Mouse (Mus musculus) embryonic facial prominence, embryonic 10.5 days (tissue): ENCODE measurements around the gene Medag. TPM values are rescaled to one million over a fixed set of nuclear protein-coding genes. Genes with fewer than 3 reads are reported as not detected.

ENCODE experiments used
- DNase-seq: peaks from one replicate; pipeline ENCODE4 v3.0.0-alpha.2; 2017; ENCODE audit warnings: low spot score
- H3K27ac ChIP-seq: fragments of 300-500 bp; sonication (generic); replicated peaks from 2 replicates; pipeline ENCODE4 v1.5.1; 2016; ENCODE audit warnings: mild to moderate bottlenecking
- H3K27me3 ChIP-seq: fragments of 300-500 bp; sonication (generic); replicated peaks from 2 replicates; pipeline ENCODE4 v1.6.1; 2016; ENCODE audit warnings: low read depth, mild to moderate bottlenecking; ENCODE audit not compliant: poor library complexity, severe bottlenecking
- H3K36me3 ChIP-seq: fragments of 300-500 bp; sonication (generic); replicated peaks from 2 replicates; pipeline ENCODE4 v1.6.1; 2016; ENCODE audit warnings: mild to moderate bottlenecking, moderate library complexity
- H3K4me1 ChIP-seq: fragments of 300-500 bp; sonication (generic); 2 replicates; pipeline ENCODE4 v1.6.1; 2016
- H3K4me3 ChIP-seq: fragments of 300-500 bp; sonication (generic); 2 replicates; pipeline ENCODE4 v1.5.1; 2016; ENCODE audit warnings: mild to moderate bottlenecking, moderate library complexity
- H3K9me3 ChIP-seq: fragments of 300-500 bp; sonication (generic); 2 replicates; pipeline ENCODE4 v1.6.1; 2016; ENCODE audit warnings: mild to moderate bottlenecking
- WGBS: fragments of 180-500 bp; shearing (Covaris S2); methylation state at CpG from one replicate; pipeline ENCODE4 v1.1.7; 2016; 5-methylcytosine and 5-hydroxymethylcytosine counted together
- polyA plus RNA-seq: library from polyadenylated mRNA; unstranded; fragments of >200 nt; fragmentation: Nextera tagmentation; extraction: Ambion mirVana; gene quantifications from 2 replicates; pipeline ENCODE4 v1.2.1, GENCODE M21; 2016

The Medag gene
- polyA plus RNA-seq, 1 experiment from 2014 or later: 0.17 TPM

DNA sequence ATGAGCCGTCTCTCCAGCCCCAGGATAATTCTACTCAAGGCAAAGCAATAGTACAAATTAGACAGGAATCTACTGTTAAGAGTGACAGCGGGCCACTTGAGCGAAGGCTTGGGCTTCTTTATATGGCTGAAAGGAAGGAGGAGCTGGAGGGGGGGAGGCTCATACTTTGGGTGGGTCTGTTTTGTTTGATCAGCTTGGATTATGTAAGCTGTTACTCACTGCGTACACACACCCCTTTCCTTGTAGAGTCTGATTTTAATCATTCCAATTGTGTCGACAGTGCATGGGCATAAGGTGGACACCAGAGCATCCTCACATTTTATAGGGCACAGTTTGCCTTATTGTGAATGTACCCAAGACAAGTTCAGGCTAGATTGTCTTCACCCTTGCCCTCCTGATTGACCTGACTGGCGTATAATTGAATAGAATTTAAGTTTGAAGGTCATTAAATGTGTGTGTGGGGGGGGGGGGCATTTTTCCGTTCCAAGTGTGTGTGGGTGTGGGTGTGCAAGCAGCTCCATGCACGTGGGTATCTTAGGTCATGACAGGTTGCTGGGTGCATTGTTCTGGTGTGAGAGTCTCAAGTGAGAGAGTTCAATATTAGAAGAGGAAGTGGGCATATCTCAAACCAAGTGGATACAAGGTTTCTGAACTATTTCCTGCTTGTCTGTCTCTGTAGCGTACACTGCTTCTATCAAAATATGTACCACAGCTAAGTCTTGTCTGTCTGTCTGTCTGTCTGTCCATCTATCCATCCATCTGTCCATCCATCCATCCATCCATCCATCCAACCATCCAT, 3.0 kb downstream of the Medag start:
- no peak overlapping the region for H3K27ac ChIP-seq
- peaks cover 49% of the 10 kb centered on the region for H3K27me3 ChIP-seq
- no peak overlapping the region for H3K4me3 ChIP-seq
- peaks cover 14% of the 10 kb centered on the region for H3K4me1 ChIP-seq
- H3K9me3 ChIP-seq: 0 out of 2 replicates have a peak, but pooled peaks cover 2% of the 10 kb centered on the region
- WGBS: 80% methylated on average over 9 of the region's 9 CpGs
- no peaks in the 10 kb centered on the region for H3K36me3 ChIP-seq
- DNase-seq: no peak

DNA sequence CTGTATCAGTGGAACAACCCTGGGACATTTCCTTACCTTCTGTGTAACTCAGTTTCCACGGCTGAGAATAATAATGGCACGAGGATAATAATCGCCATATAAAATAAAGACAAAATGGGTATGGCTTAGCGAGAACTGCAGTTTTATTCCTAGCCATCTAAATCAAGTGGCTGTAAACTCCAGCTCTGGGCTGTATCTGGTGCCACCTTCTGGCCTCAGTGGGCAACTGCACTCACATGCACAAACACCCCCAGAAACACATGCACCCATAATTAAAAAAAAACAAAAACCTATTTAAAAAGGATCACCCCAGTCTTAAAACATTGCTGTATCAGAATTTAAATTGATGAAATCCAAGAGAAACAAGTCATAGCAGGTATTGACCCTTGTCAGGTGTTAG, 5.8 kb downstream of the Medag start:
- Histone ChIP-seq H3K27ac (no peak overlapping the region), H3K27me3 (peaks cover 21% of the 10 kb centered on the region), H3K4me3 (no peak overlapping the region), H3K4me1 (no peaks in the 10 kb centered on the region; the same call in 1 of the 2 replicates), H3K9me3 (0 out of 2 replicates have a peak, but pooled peaks cover 2% of the 10 kb centered on the region), H3K36me3 (no peaks in the 10 kb centered on the region)
- DNase-seq: no peak
- WGBS: 95% methylated on average over 4 of the region's 4 CpGs

DNA sequence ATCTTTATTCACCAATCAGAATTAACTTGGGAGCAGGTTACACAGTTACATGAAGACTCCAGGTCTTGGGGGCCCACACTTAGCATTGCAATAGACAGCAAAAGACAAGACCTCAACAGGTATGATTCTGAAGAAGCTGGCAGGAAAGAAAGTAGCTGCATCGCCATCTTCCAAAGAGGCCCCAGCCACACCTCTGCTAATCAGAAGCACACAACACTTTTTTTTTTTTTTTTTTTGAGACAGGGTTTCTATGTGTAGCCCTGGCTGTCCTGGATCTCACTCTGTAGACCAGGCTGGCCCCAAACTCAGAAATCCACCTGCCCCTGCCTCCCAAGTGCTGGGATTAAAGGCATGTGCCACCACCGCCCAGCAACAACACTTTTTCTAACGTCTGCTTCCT, 15.0 kb downstream of the Medag start:
- Histone ChIP-seq H3K4me3 (no peak overlapping the region), H3K36me3 (no peaks in the 10 kb centered on the region), H3K4me1 (peaks cover 20% of the 10 kb centered on the region), H3K27ac (no peak overlapping the region), H3K27me3 (no peaks in the 10 kb centered on the region), H3K9me3 (no peaks in the 10 kb centered on the region)
- WGBS: 92% methylated on average over 3 of the region's 3 CpGs
- DNase-seq: no peak

DNA sequence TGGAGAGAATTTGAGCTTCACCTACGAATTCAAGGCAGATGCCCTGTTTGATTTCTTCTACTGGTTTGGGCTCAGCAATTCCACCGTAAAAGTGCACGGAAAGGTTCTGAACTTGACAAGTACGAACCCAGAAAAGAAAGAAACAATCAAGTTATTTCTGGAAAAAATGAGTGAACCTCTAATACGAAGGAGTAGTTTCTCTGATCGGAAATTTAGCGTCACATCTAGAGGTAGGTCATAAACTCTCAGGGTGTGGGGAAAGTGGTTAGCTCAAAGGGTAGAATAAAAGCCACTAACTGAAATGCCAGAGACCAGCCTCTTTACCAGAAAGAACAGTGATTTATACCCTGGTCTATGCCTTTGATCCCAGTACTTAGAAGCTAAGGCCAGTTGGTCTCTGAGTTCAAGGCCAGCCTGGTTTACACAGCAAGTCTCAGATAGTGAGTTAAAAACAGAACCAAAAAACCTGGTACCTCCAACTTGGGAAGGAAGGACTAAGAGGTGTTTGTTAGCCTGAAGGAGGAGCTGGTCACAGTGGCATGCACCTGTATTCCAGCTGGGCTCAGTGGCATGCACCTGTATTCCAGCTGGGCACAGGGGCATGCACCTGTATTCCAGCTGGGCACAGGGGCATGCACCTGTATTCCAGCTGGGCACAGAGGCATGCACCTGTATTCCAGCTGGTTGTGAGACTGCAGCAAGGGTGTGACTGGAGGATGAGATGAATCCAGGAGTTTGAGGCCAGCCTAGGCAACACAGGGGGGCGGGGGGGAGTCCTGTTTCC, 15.9 kb downstream of the Medag start:
- Histone ChIP-seq H3K27ac (peak overlapping the region; percentile 88), H3K36me3 (no peaks in the 10 kb centered on the region), H3K9me3 (no peaks in the 10 kb centered on the region), H3K4me1 (peaks cover 20% of the 10 kb centered on the region), H3K4me3 (no peak overlapping the region), H3K27me3 (no peaks in the 10 kb centered on the region)
- no peak for DNase-seq
- WGBS: 88% methylated on average over 8 of the region's 8 CpGs

DNA sequence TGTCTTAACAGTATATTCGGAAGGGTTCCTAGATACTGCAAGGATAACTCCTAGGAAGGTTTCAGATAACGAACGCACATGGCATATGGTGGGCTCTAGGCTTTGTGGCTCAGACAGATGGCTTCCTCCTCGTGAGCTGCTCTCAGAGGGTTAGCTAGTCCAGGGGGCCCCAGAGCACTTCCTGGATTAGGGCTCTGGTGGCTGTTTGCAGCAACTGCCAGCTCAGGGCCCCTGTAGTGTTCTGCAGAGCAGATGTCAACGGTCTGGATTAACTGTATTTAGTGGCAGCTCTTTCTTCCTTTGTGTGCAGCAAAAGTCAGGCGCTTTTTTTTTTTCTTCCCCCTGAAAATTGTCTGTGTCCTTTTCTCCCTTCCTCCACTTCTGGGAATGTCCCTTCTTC, 16.8 kb downstream of the Medag start:
- 9% methylated on average over 6 of the region's 6 CpGs for WGBS
- peak; percentile 74 for DNase-seq
- Histone ChIP-seq H3K9me3 (no peaks in the 10 kb centered on the region), H3K36me3 (no peaks in the 10 kb centered on the region), H3K27me3 (no peaks in the 10 kb centered on the region), H3K4me1 (peaks cover 20% of the 10 kb centered on the region), H3K4me3 (peak overlapping the region; percentile 23; the same call in 1 of the 2 replicates), H3K27ac (peak overlapping the region; percentile 88)

DNA sequence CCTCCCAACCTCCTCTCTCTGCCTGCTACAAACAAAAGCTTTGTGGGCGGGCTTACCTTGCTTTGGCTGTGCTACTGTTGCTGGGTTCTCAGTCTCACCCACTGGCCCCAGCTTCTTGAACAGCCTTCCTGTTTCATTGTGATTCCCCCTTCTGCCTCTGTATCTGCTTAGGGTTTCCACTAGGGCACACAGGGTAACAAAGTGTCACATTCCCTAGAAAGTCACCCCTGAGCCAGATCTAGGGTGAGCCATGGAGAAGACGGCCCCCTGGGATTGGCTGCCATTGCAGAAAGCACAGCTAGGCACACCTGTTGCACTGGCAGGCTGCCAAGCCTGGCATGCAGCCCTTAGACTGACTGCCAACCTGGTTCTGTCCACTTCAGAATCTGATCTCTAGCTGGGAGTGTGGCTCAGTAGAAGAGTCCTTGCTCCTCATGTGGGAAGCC, 17.3 kb downstream of the Medag start:
- H3K4me1 ChIP-seq: peaks cover 22% of the 10 kb centered on the region
- 38% methylated on average over 2 of the region's 2 CpGs for WGBS

DNA sequence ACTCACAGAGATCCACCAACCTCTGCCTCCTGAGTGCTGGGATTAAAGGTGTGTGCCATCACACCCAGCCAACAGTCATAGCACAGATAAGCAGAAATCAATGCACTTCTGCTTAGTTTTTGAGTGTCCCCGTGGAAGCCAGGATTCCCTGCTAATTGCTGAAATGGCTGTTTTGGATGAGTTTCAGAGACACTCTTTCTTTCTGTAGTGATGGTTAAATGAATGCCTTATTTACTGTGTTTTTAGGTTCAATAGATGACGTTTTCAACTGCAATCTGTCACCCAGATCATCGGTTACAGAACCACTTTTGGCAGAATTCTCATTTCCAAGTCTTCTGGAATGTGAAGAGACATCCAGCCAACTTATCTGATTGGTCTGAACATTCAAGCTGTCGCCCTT, 18.0 kb downstream of the Medag start:
- no peaks in the 10 kb centered on the region for H3K27me3 ChIP-seq
- peak overlapping the region; percentile 88 for H3K27ac ChIP-seq
- no peaks in the 10 kb centered on the region for H3K9me3 ChIP-seq
- no peak for DNase-seq
- 85% methylated on average over 4 of the region's 4 CpGs for WGBS
- H3K4me3 ChIP-seq: no peak overlapping the region
- H3K4me1 ChIP-seq: peaks cover 29% of the 10 kb centered on the region
- no peaks in the 10 kb centered on the region for H3K36me3 ChIP-seq

More for the DNA sequence above, 17.3 kb downstream of the Medag start:
- H3K36me3 ChIP-seq: no peaks in the 10 kb centered on the region
- H3K27ac ChIP-seq: peak overlapping the region; percentile 88
- H3K9me3 ChIP-seq: no peaks in the 10 kb centered on the region
- peak; percentile 40 for DNase-seq
- H3K27me3 ChIP-seq: no peaks in the 10 kb centered on the region
- no peak overlapping the region for H3K4me3 ChIP-seq

DNA sequence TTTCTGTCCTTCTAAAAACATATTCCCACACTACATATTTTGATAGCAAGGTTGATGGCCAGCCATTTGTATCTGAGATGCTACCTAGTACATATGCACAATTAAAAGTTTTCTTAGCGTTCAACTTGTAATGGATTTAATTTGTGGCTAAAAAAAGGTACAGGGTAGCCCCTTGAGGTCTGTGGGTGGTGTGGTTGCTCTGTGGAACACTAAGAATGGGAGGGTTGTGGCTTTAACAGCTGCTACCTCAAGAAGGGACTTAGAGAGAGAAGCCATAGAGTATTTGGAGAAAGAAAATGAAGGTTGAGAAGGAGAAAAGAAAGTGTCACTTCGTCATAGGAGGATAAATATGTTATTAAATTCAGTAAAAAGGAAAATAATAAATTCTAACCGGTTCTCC, 19.4 kb downstream of the Medag start:
- 92% methylated on average over 3 of the region's 3 CpGs for WGBS

DNA sequence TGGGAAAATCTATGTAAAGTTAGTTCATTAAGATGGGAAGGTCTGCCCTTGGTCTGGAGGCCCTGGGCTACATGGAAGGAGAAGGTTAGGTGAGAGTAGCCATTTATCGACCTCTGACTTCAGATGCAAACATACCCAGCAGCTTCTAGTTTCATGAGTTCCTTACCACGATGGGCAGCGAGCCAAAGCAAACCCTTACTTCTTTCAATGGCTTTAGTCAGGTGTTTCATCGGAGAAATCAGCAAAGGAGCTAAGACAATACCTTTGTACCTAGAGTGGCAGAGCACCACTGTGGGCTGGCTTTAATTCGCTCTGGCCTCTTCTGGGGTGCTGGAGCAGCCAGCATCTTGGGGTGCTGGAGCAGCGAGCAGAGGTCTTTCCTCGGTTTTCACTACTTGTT, 22.1 kb downstream of the Medag start:
- Histone ChIP-seq H3K27me3 (no peaks in the 10 kb centered on the region), H3K27ac (no peak overlapping the region), H3K9me3 (no peaks in the 10 kb centered on the region), H3K4me1 (peaks cover 28% of the 10 kb centered on the region), H3K4me3 (no peak overlapping the region), H3K36me3 (no peaks in the 10 kb centered on the region)
- no peak for DNase-seq
- WGBS: 69% methylated on average over 7 of the region's 7 CpGs

More for the DNA sequence above, 19.4 kb downstream of the Medag start:
- Histone ChIP-seq H3K27ac (no peak overlapping the region), H3K4me3 (no peak overlapping the region), H3K9me3 (no peaks in the 10 kb centered on the region), H3K4me1 (peaks cover 30% of the 10 kb centered on the region), H3K27me3 (no peaks in the 10 kb centered on the region), H3K36me3 (no peaks in the 10 kb centered on the region)
- DNase-seq: no peak

DNA sequence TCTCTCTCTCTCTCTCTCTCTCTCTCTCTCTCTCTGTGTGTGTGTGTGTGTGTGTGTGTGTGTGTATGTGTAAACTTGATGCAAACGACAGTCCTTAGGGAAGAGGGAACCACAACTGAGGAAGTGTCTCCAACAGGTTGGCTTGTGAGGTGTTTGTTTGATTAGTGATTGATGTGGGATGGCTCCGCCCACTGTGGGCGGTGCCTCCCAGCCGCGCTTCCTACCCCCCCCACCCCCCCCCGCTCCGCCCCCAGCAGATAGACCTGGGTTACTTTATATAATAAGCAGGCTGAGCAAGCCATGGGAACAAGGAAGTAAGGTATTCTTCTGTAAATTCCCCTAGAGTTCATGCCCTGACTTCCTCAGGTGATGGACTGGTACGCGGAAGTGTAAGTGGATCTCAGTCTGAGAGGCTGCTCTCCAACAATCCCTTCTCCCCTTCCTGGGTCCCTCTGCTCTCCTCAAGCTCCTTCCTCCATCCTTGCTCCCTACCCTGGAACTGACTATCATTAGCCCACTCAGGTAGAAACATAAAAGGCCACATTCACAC, 22.7 kb downstream of the Medag start:
- WGBS: 29% methylated on average over 9 of the region's 9 CpGs
- Histone ChIP-seq H3K27me3 (no peaks in the 10 kb centered on the region), H3K36me3 (no peaks in the 10 kb centered on the region)

DNA sequence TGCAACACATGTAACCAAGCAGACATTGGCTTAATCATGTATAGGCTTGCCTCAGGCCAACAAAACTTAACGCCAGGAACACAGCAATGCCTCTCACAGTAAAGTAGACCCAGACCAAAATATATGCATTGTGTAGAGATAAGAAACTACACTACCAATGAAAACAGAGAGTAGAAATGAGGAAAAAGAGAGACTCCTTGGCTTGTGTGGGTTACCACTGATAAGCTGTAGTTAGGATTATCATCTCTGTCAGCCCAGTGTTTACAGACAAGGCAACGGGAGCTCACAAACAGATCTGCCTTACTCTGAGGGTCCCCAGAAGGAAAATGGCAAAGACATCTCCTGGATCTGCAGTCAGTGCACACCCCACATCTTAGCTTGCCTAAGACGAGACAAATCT, 25.0 kb downstream of the Medag start:
- Histone ChIP-seq H3K27me3 (0 out of 2 replicates have a peak, but pooled peaks cover 4% of the 10 kb centered on the region), H3K4me1 (peaks cover 47% of the 10 kb centered on the region), H3K4me3 (no peak overlapping the region), H3K36me3 (no peaks in the 10 kb centered on the region), H3K27ac (no peak overlapping the region), H3K9me3 (no peaks in the 10 kb centered on the region)
- 84% methylated on average over 3 of the region's 3 CpGs for WGBS
- no peak for DNase-seq

More for the DNA sequence above, 22.7 kb downstream of the Medag start:
- Histone ChIP-seq H3K4me3 (no peak overlapping the region), H3K27ac (no peak overlapping the region), H3K4me1 (peaks cover 27% of the 10 kb centered on the region), H3K9me3 (no peaks in the 10 kb centered on the region)
- DNase-seq: no peak

DNA sequence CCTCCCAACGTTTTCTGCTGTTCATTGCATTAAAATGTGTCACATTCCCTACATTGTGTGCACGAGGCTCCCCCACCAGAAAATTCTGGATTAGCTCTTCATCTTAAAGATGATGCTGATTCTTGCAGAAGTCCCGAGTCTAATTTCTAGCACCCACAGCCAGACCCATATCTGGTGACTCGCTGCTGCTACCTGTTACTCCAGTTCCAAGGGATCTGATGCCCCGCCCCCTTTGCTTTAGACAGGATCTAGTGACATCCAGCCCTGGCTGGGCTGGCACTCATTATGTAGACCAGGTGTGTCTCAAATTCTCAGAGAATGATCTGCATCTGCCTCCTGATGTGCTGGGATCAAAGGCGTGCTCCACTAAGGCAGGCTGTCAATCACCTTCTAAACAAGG, 25.6 kb downstream of the Medag start:
- peak; percentile 21 for DNase-seq

More for the DNA sequence above, 25.6 kb downstream of the Medag start:
- no peak overlapping the region for H3K27ac ChIP-seq
- H3K36me3 ChIP-seq: no peaks in the 10 kb centered on the region
- peaks cover 52% of the 10 kb centered on the region for H3K4me1 ChIP-seq
- 72% methylated on average over 6 of the region's 6 CpGs for WGBS
- H3K4me3 ChIP-seq: no peak overlapping the region
- H3K27me3 ChIP-seq: 0 out of 2 replicates have a peak, but pooled peaks cover 7% of the 10 kb centered on the region
- no peaks in the 10 kb centered on the region for H3K9me3 ChIP-seq
